Mouse (Mus musculus) megakaryocyte progenitor cell, adult 5-6 weeks (primary cell): ENCODE measurements around the gene Chrna10. TPM values are rescaled to one million over a fixed set of nuclear protein-coding genes. Genes with fewer than 3 reads are reported as not detected.
A peak's percentile ranks its signal among the peaks of the same experiment; 100 is the strongest.

Experiments used
- ATAC-seq: replicated peaks from 2 replicates; pipeline ENCODE4 v1.8.0; 2016; ENCODE audit warnings: mild to moderate bottlenecking, moderate TSS enrichment, inconsistent platforms; ENCODE audit not compliant: poor library complexity
- total RNA-seq, 2 experiments: library from RNA; stranded (forward) in 1 of 2; stranded (reverse) in 1 of 2; fragments of 157-497, 149-512 nt in 1 of 2; fragments of 200-1000 nt in 1 of 2; gene quantifications; 2 replicates each; pipeline versions ENCODE4 v1.2.3 to v1.2.4; 2015 to 2017

Gene Chrna10
- total RNA-seq, 2 experiments from 2014 or later, result not detected

- no peak for ATAC-seq
Measured at GRCm38 (mm10) chr7:102082816-102083215, 33.8 kb downstream of the Chrna10 start, which contains the start of gene Trpc2. TSS of gene Trpc2 (plus strand) at chr7:102083116.

GRCm38 (mm10) chr7:102081784-102082183 lies 34.8 kb downstream of the Chrna10 start:
- ATAC-seq, result no peak

- ATAC-seq, result no peak
Measured at GRCm38 (mm10) chr7:102080311-102080710, 36.3 kb downstream of the Chrna10 start.

- ATAC-seq, result peak; percentile 74
Measured at GRCm38 (mm10) chr7:102078517-102078916, 38.1 kb downstream of the Chrna10 start.

- ATAC-seq, result peak; percentile 90
Measured at GRCm38 (mm10) chr7:102076714-102077296, 39.8 kb downstream of the Chrna10 start.

- ATAC-seq, result no peak
Measured at GRCm38 (mm10) chr7:102066363-102066762, 50.3 kb downstream of the Chrna10 start.

GRCm38 (mm10) chr7:102065046-102065891 lies 51.4 kb downstream of the Chrna10 start, which contains the start of the genes Rnf121, Xndc1 and Xntrpc:
TSS of gene Rnf121 (minus strand) at chr7:102065469.
TSS of gene Xndc1 (plus strand) at chr7:102065511.
TSS of gene Xntrpc (plus strand) at chr7:102065713.
- peak; percentile 95 for ATAC-seq

GRCm38 (mm10) chr7:102064655-102065045 lies 52.0 kb downstream of the Chrna10 start:
- ATAC-seq, result peak; percentile 2; the same call in 1 of the 2 replicates

GRCm38 (mm10) chr7:102063891-102064290 lies 52.7 kb downstream of the Chrna10 start:
- no peak for ATAC-seq

GRCm38 (mm10) chr7:102062203-102062602 lies 54.4 kb downstream of the Chrna10 start:
- ATAC-seq, result no peak

GRCm38 (mm10) chr7:102061353-102061752 lies 55.3 kb downstream of the Chrna10 start:
- no peak for ATAC-seq

Other genes starting within 250 kb of the Chrna10 start
- 0.74 and 1.9 TPM in 2 replicates for gene Folr1, start 246.0 kb downstream of the Chrna10 start, total RNA-seq (2015)
- gene Folr1, start 246.0 kb downstream of the Chrna10 start, total RNA-seq (2017), result 0.37 TPM in 1 of 2 replicates, not detected in the other
- gene Lamtor1, start 210.9 kb downstream of the Chrna10 start, total RNA-seq (2015), result 74.7 and 91.8 TPM in 2 replicates
- gene Lamtor1, start 210.9 kb downstream of the Chrna10 start, total RNA-seq (2017), result 75.0 and 75.7 TPM in 2 replicates
- gene Tomt, start 210.5 kb downstream of the Chrna10 start, total RNA-seq (2015), result 0.10 TPM in 1 of 2 replicates, not detected in the other
- 0.07 TPM in 1 of 2 replicates, not detected in the other for gene Tomt, start 210.5 kb downstream of the Chrna10 start, total RNA-seq (2017)
- gene Lrrc51, start 182.9 kb downstream of the Chrna10 start, total RNA-seq (2015), result 1.9 and 3.8 TPM in 2 replicates
- gene Lrrc51, start 182.9 kb downstream of the Chrna10 start, total RNA-seq (2017), result 1.0 TPM in 1 of 2 replicates, not detected in the other
- gene Numa1, start 182.7 kb downstream of the Chrna10 start, total RNA-seq (2015), result 83.1 and 93.8 TPM in 2 replicates
- gene Numa1, start 182.7 kb downstream of the Chrna10 start, total RNA-seq (2017), result 156 and 190 TPM in 2 replicates
- gene Il18bp, start 98.1 kb downstream of the Chrna10 start, total RNA-seq (2015), result 3.1 and 7.6 TPM in 2 replicates
- gene Il18bp, start 98.1 kb downstream of the Chrna10 start, total RNA-seq (2017), result 2.1 and 2.5 TPM in 2 replicates
- gene Rnf121, start 51.4 kb downstream of the Chrna10 start, total RNA-seq (2015), result 11.3 and 12.2 TPM in 2 replicates
- gene Rnf121, start 51.4 kb downstream of the Chrna10 start, total RNA-seq (2017), result 7.1 and 12.7 TPM in 2 replicates
- gene Xndc1, start 51.3 kb downstream of the Chrna10 start, total RNA-seq (2015), result 17.6 and 19.7 TPM in 2 replicates
- gene Xndc1, start 51.3 kb downstream of the Chrna10 start, total RNA-seq (2017), result 28.4 and 30.3 TPM in 2 replicates
- gene Xntrpc, start 51.1 kb downstream of the Chrna10 start, total RNA-seq (2015), result 0.57 and 0.85 TPM in 2 replicates
- gene Xntrpc, start 51.1 kb downstream of the Chrna10 start, total RNA-seq (2017), result 0.34 and 0.92 TPM in 2 replicates
- gene Trpc2, start 33.7 kb downstream of the Chrna10 start, total RNA-seq (2015), result not detected in 2 replicates
- gene Trpc2, start 33.7 kb downstream of the Chrna10 start, total RNA-seq (2017), result 0.24 TPM in 1 of 2 replicates, not detected in the other
- gene Art1, start 15.1 kb downstream of the Chrna10 start, total RNA-seq (2015), result not detected in 2 replicates
- not detected in 2 replicates for gene Art1, start 15.1 kb downstream of the Chrna10 start, total RNA-seq (2017)
- gene Art5, start 7.3 kb downstream of the Chrna10 start, total RNA-seq (2015), result 0.12 TPM in 1 of 2 replicates, not detected in the other
- 0.17 and 0.20 TPM in 2 replicates for gene Art5, start 7.3 kb downstream of the Chrna10 start, total RNA-seq (2017)
- gene Nup98, start 93.3 kb upstream of the Chrna10 start, total RNA-seq (2015), result 75.3 TPM in 2 replicates
- gene Nup98, start 93.3 kb upstream of the Chrna10 start, total RNA-seq (2017), result 41.3 and 46.1 TPM in 2 replicates
- 71.9 and 80.7 TPM in 2 replicates for gene Pgap2, start 93.4 kb upstream of the Chrna10 start, total RNA-seq (2015)
- 30.6 and 32.9 TPM in 2 replicates for gene Pgap2, start 93.4 kb upstream of the Chrna10 start, total RNA-seq (2017)
- 208 and 213 TPM in 2 replicates for gene Rhog, start 139.2 kb upstream of the Chrna10 start, total RNA-seq (2015)
- gene Rhog, start 139.2 kb upstream of the Chrna10 start, total RNA-seq (2017), result 44.7 and 47.3 TPM in 2 replicates
- 22.4 and 23.5 TPM in 2 replicates for gene Stim1, start 151.0 kb upstream of the Chrna10 start, total RNA-seq (2015)
- 33.5 and 36.4 TPM in 2 replicates for gene Stim1, start 151.0 kb upstream of the Chrna10 start, total RNA-seq (2017)